Mouse (Mus musculus): ENCODE data around the gene Efna2. TPM values are rescaled to one million over a fixed set of nuclear protein-coding genes. Genes with fewer than 3 reads are reported as not detected.

Gene Efna2
- polyA plus RNA-seq, 1 experiment from 2014 or later, result 55.8 TPM

GRCm38 (mm10) chr10:80227166-80227539, 47.9 kb downstream of the Efna2 start:
- peaks cover 36% of the 10 kb centered on the region for H3K4me1 ChIP-seq
- peak overlapping the region; percentile 94 for H3K9ac ChIP-seq
- ATAC-seq (ENCODE audit: insufficient number of reproducible peaks, insufficient read depth, low FRiP score, low TSS enrichment), result no peak
- H3K4me3 ChIP-seq, result peak overlapping the region; percentile 83
- H3K27me3 ChIP-seq, result no peaks in the 10 kb centered on the region
- H3K9me3 ChIP-seq, result no peaks in the 10 kb centered on the region
- 5% methylated on average over 10 of the region's 10 CpGs for WGBS
- peak overlapping the region; percentile 83 for H3K4me2 ChIP-seq (replicated peaks)
- peaks cover 29% of the 10 kb centered on the region for H3K36me3 ChIP-seq
- H3K27ac ChIP-seq, result peak overlapping the region; percentile 96

GRCm38 (mm10) chr10:80227877-80228775, 48.8 kb downstream of the Efna2 start:
- no peak for ATAC-seq (ENCODE audit: insufficient number of reproducible peaks, insufficient read depth, low FRiP score, low TSS enrichment)
- 56% methylated on average over 15 of the region's 15 CpGs for WGBS
- H3K4me2 ChIP-seq (replicated peaks), result peak overlapping the region; percentile 83
- peak overlapping the region; percentile 94 for H3K9ac ChIP-seq
- H3K4me1 ChIP-seq, result peaks cover 46% of the 10 kb centered on the region
- H3K9me3 ChIP-seq, result no peaks in the 10 kb centered on the region
- H3K4me3 ChIP-seq, result peak overlapping the region; percentile 83
- no peaks in the 10 kb centered on the region for H3K27me3 ChIP-seq
- peaks cover 39% of the 10 kb centered on the region for H3K36me3 ChIP-seq
- H3K27ac ChIP-seq, result peak overlapping the region; percentile 96

GRCm38 (mm10) chr10:80236145-80236825, 57.0 kb downstream of the Efna2 start:
- Histone ChIP-seq H3K9me3 (no peaks in the 10 kb centered on the region), H3K27me3 (no peaks in the 10 kb centered on the region), H3K4me1 (peaks cover 14% of the 10 kb centered on the region), H3K4me2 (replicated peaks) (no peak overlapping the region), H3K27ac (no peak overlapping the region), H3K36me3 (peaks cover 96% of the 10 kb centered on the region), H3K4me3 (no peak overlapping the region), H3K9ac (no peak overlapping the region)
- 96% methylated on average over 13 of the region's 13 CpGs for WGBS
- no peak for ATAC-seq (ENCODE audit: insufficient number of reproducible peaks, insufficient read depth, low FRiP score, low TSS enrichment)

GRCm38 (mm10) chr10:80237020-80237419, 57.7 kb downstream of the Efna2 start:
- WGBS, result 87% methylated on average over 4 of the region's 4 CpGs
- Histone ChIP-seq H3K4me2 (replicated peaks) (no peak overlapping the region), H3K9me3 (no peaks in the 10 kb centered on the region), H3K4me3 (no peak overlapping the region), H3K27me3 (no peaks in the 10 kb centered on the region), H3K9ac (no peak overlapping the region), H3K36me3 (peaks cover 96% of the 10 kb centered on the region), H3K4me1 (peaks cover 14% of the 10 kb centered on the region), H3K27ac (no peak overlapping the region)
- no peak for ATAC-seq (ENCODE audit: insufficient number of reproducible peaks, insufficient read depth, low FRiP score, low TSS enrichment)

- no peak overlapping the region for H3K27ac ChIP-seq
- no peak for ATAC-seq (ENCODE audit: insufficient number of reproducible peaks, insufficient read depth, low FRiP score, low TSS enrichment)
- peaks cover 96% of the 10 kb centered on the region for H3K36me3 ChIP-seq
- no peak overlapping the region for H3K4me2 ChIP-seq (replicated peaks)
- H3K9ac ChIP-seq, result no peak overlapping the region
- no peaks in the 10 kb centered on the region for H3K27me3 ChIP-seq
- H3K9me3 ChIP-seq, result no peaks in the 10 kb centered on the region
- H3K4me3 ChIP-seq, result no peak overlapping the region
- WGBS, result 91% methylated on average over 3 of the region's 3 CpGs
- peaks cover 1% of the 10 kb centered on the region for H3K4me1 ChIP-seq
Measured at GRCm38 (mm10) chr10:80238306-80238705, 59.0 kb downstream of the Efna2 start.

Other genes starting within 250 kb of the Efna2 start
- 118 and 120 TPM in 2 replicates for gene Wdr18, start 219.3 kb upstream of the Efna2 start, polyA plus RNA-seq (2016; fragmentation: Nextera tagmentation; extraction: Ambion mirVana)
- gene Grin3b, start 208.8 kb upstream of the Efna2 start, polyA plus RNA-seq (2016; fragmentation: Nextera tagmentation; extraction: Ambion mirVana), result 0.50 and 0.92 TPM in 2 replicates
- gene Tmem259, start 195.2 kb upstream of the Efna2 start, polyA plus RNA-seq (2016; fragmentation: Nextera tagmentation; extraction: Ambion mirVana), result 24.3 and 25.9 TPM in 2 replicates
- 311 and 313 TPM in 2 replicates for gene Cnn2, start 190.9 kb upstream of the Efna2 start, polyA plus RNA-seq (2016; fragmentation: Nextera tagmentation; extraction: Ambion mirVana)
- gene Abca7, start 183.0 kb upstream of the Efna2 start, polyA plus RNA-seq (2016; fragmentation: Nextera tagmentation; extraction: Ambion mirVana), result 2.6 and 3.9 TPM in 2 replicates
- 7.1 and 8.1 TPM in 2 replicates for gene Arhgap45, start 162.8 kb upstream of the Efna2 start, polyA plus RNA-seq (2016; fragmentation: Nextera tagmentation; extraction: Ambion mirVana)
- gene Polr2e, start 139.7 kb upstream of the Efna2 start, polyA plus RNA-seq (2016; fragmentation: Nextera tagmentation; extraction: Ambion mirVana), result 227 and 245 TPM in 2 replicates
- gene Gpx4, start 132.3 kb upstream of the Efna2 start, polyA plus RNA-seq (2016; fragmentation: Nextera tagmentation; extraction: Ambion mirVana), result 475 and 505 TPM in 2 replicates
- 15.2 and 16.1 TPM in 2 replicates for gene Sbno2, start 73.9 kb upstream of the Efna2 start, polyA plus RNA-seq (2016; fragmentation: Nextera tagmentation; extraction: Ambion mirVana)
- gene Stk11, start 63.7 kb upstream of the Efna2 start, polyA plus RNA-seq (2016; fragmentation: Nextera tagmentation; extraction: Ambion mirVana), result 17.2 and 18.5 TPM in 2 replicates
- gene Atp5d, start 40.9 kb upstream of the Efna2 start, polyA plus RNA-seq (2016; fragmentation: Nextera tagmentation; extraction: Ambion mirVana), result 457 and 481 TPM in 2 replicates
- 8.4 and 8.5 TPM in 2 replicates for gene Cbarp, start 38.6 kb upstream of the Efna2 start, polyA plus RNA-seq (2016; fragmentation: Nextera tagmentation; extraction: Ambion mirVana)
- 33.4 and 35.1 TPM in 2 replicates for gene Midn, start 31.2 kb upstream of the Efna2 start, polyA plus RNA-seq (2016; fragmentation: Nextera tagmentation; extraction: Ambion mirVana)
- gene Cirbp, start 13.5 kb upstream of the Efna2 start, polyA plus RNA-seq (2016; fragmentation: Nextera tagmentation; extraction: Ambion mirVana), result 151 and 159 TPM in 2 replicates
- 11.6 and 13.0 TPM in 2 replicates for gene 1600002K03Rik, start 6.5 kb upstream of the Efna2 start, polyA plus RNA-seq (2016; fragmentation: Nextera tagmentation; extraction: Ambion mirVana)
- 85.1 and 93.4 TPM in 2 replicates for gene Mum1, start 47.0 kb downstream of the Efna2 start, polyA plus RNA-seq (2016; fragmentation: Nextera tagmentation; extraction: Ambion mirVana)
- 260 and 269 TPM in 2 replicates for gene Ndufs7, start 69.6 kb downstream of the Efna2 start, polyA plus RNA-seq (2016; fragmentation: Nextera tagmentation; extraction: Ambion mirVana)
- 33.8 and 38.6 TPM in 2 replicates for gene Gamt, start 81.5 kb downstream of the Efna2 start, polyA plus RNA-seq (2016; fragmentation: Nextera tagmentation; extraction: Ambion mirVana)
- gene Dazap1, start 82.0 kb downstream of the Efna2 start, polyA plus RNA-seq (2016; fragmentation: Nextera tagmentation; extraction: Ambion mirVana), result 70.7 and 71.8 TPM in 2 replicates
- 851 and 902 TPM in 2 replicates for gene Rps15, start 113.0 kb downstream of the Efna2 start, polyA plus RNA-seq (2016; fragmentation: Nextera tagmentation; extraction: Ambion mirVana)
- gene Apc2, start 116.5 kb downstream of the Efna2 start, polyA plus RNA-seq (2016; fragmentation: Nextera tagmentation; extraction: Ambion mirVana), result 18.3 and 21.7 TPM in 2 replicates
- gene 2310011J03Rik, start 141.1 kb downstream of the Efna2 start, polyA plus RNA-seq (2016; fragmentation: Nextera tagmentation; extraction: Ambion mirVana), result 50.0 and 50.3 TPM in 2 replicates
- 4.5 and 5.1 TPM in 2 replicates for gene Pcsk4, start 150.0 kb downstream of the Efna2 start, polyA plus RNA-seq (2016; fragmentation: Nextera tagmentation; extraction: Ambion mirVana)
- gene Reep6, start 150.5 kb downstream of the Efna2 start, polyA plus RNA-seq (2016; fragmentation: Nextera tagmentation; extraction: Ambion mirVana), result 4.2 and 5.7 TPM in 2 replicates
- gene Adamtsl5, start 168.9 kb downstream of the Efna2 start, polyA plus RNA-seq (2016; fragmentation: Nextera tagmentation; extraction: Ambion mirVana), result 1.0 and 2.2 TPM in 2 replicates
- gene Plk5, start 177.0 kb downstream of the Efna2 start, polyA plus RNA-seq (2016; fragmentation: Nextera tagmentation; extraction: Ambion mirVana), result 0.87 and 1.2 TPM in 2 replicates
- gene Mex3d, start 208.2 kb downstream of the Efna2 start, polyA plus RNA-seq (2016; fragmentation: Nextera tagmentation; extraction: Ambion mirVana), result 13.1 and 14.9 TPM in 2 replicates
- 332 and 349 TPM in 2 replicates for gene Mbd3, start 220.1 kb downstream of the Efna2 start, polyA plus RNA-seq (2016; fragmentation: Nextera tagmentation; extraction: Ambion mirVana)
- gene Uqcr11, start 227.3 kb downstream of the Efna2 start, polyA plus RNA-seq (2016; fragmentation: Nextera tagmentation; extraction: Ambion mirVana), result 403 and 464 TPM in 2 replicates